Mouse (Mus musculus) embryonic facial prominence, embryonic 11.5 days (tissue): Measurements from ENCODE around the gene E130208F15Rik. TPM values are rescaled to one million over a fixed set of nuclear protein-coding genes. Genes with fewer than 3 reads are reported as not detected.

Experiments
- ATAC-seq: fragments of 200-750 bp; cut with Nextera tagmentation; replicated peaks from 2 replicates; pipeline ENCODE4 v1.8.0; 2017; ENCODE audit warnings: low read depth; ENCODE audit not compliant: insufficient number of reproducible peaks, low FRiP score, low TSS enrichment
- DNase-seq: peaks from one replicate; pipeline ENCODE4 v3.0.0-alpha.2; 2015; ENCODE audit warnings: low spot score
- H3K27ac ChIP-seq: fragments of 300-500 bp; sonication (generic); replicated peaks from 2 replicates; pipeline ENCODE4 v1.5.1; 2014; ENCODE audit warnings: mild to moderate bottlenecking, low read depth, low read length, control low read depth
- H3K27me3 ChIP-seq: fragments of 300-500 bp; sonication (generic); 2 replicates; pipeline ENCODE4 v1.6.1; 2014; ENCODE audit warnings: mild to moderate bottlenecking, low read length, moderate library complexity, mixed read lengths; ENCODE audit not compliant: control insufficient read depth, insufficient read depth
- H3K36me3 ChIP-seq: fragments of 300-500 bp; sonication (generic); replicated peaks from 2 replicates; pipeline ENCODE4 v1.6.1; 2014; ENCODE audit warnings: low read depth, mild to moderate bottlenecking, low read length, moderate library complexity, mixed read lengths; ENCODE audit not compliant: control insufficient read depth, insufficient read depth
- H3K4me1 ChIP-seq: fragments of 300-500 bp; sonication (generic); 2 replicates; pipeline ENCODE4 v1.6.1; 2014; ENCODE audit warnings: low read length, mixed read lengths; ENCODE audit not compliant: control insufficient read depth, insufficient read depth
- H3K4me2 ChIP-seq: fragments of 300-500 bp; sonication (generic); 2 replicates; pipeline ENCODE4 v1.6.1; 2014; ENCODE audit warnings: low read depth, mild to moderate bottlenecking, control low read depth, low read length, moderate library complexity
- H3K4me3 ChIP-seq: fragments of 300-500 bp; sonication (generic); 2 replicates; pipeline ENCODE4 v1.5.1; 2014; ENCODE audit warnings: low read depth, low read length, control low read depth
- H3K9ac ChIP-seq: fragments of 300-500 bp; sonication (generic); replicated peaks from 2 replicates; pipeline ENCODE4 v1.6.1; 2014; ENCODE audit warnings: mild to moderate bottlenecking, control low read depth, low read length
- H3K9me3 ChIP-seq: fragments of 300-500 bp; sonication (generic); replicated peaks from 2 replicates; pipeline ENCODE4 v1.6.1; 2016; ENCODE audit warnings: mild to moderate bottlenecking, low read length, inconsistent platforms, mixed read lengths; ENCODE audit not compliant: control insufficient read depth
- WGBS: fragments of 180-500 bp; shearing (Covaris S2); extraction: QIAGEN DNeasy Blood & Tissue Kit; methylation state at CpG from one replicate; pipeline ENCODE4 v1.1.7; 2014; 5-methylcytosine and 5-hydroxymethylcytosine counted together
- polyA plus RNA-seq: library from polyadenylated mRNA; unstranded; fragments of >200 nt; fragmentation: Nextera tagmentation; extraction: Ambion mirVana; gene quantifications from 2 replicates; pipeline ENCODE4 v1.2.1, GENCODE M21; 2014

Gene E130208F15Rik
- polyA plus RNA-seq, 1 experiment from 2014 or later, result 1.4 TPM

- peak overlapping the region; percentile 75 for H3K4me3 ChIP-seq
- H3K27ac ChIP-seq, result no peak overlapping the region
- no peaks in the 10 kb centered on the region; the same call in 1 of the 2 replicates for H3K4me1 ChIP-seq
- no peak for ATAC-seq
- H3K36me3 ChIP-seq, result no peaks in the 10 kb centered on the region
- H3K9me3 ChIP-seq, result no peaks in the 10 kb centered on the region
- H3K27me3 ChIP-seq, result peaks cover 4% of the 10 kb centered on the region; the same call in 1 of the 2 replicates
- DNase-seq, result no peak
- peak overlapping the region; percentile 90 for H3K4me2 ChIP-seq
- H3K9ac ChIP-seq, result no peak overlapping the region
- 68% methylated on average over 6 of the region's 6 CpGs for WGBS
Measured at GRCm38 (mm10) chr7:30363344-30363738, 41.8 kb downstream of the E130208F15Rik start.

GRCm38 (mm10) chr7:30367466-30367865, 45.9 kb downstream of the E130208F15Rik start:
- Histone ChIP-seq H3K4me2 (no peak overlapping the region), H3K9me3 (no peaks in the 10 kb centered on the region), H3K27ac (no peak overlapping the region), H3K27me3 (peaks cover 4% of the 10 kb centered on the region; the same call in 1 of the 2 replicates), H3K4me3 (no peak overlapping the region), H3K4me1 (no peaks in the 10 kb centered on the region), H3K9ac (no peak overlapping the region), H3K36me3 (no peaks in the 10 kb centered on the region)
- WGBS, result 71% methylated on average over 2 of the region's 2 CpGs
- no peak for DNase-seq
- no peak for ATAC-seq

Other genes starting within 250 kb of the E130208F15Rik start
- gene Zfp82, start 248.8 kb upstream of the E130208F15Rik start, polyA plus RNA-seq, result 3.4 and 4.2 TPM in 2 replicates
- 3.6 and 4.8 TPM in 2 replicates for gene Gm26920, start 231.3 kb upstream of the E130208F15Rik start, polyA plus RNA-seq
- 17.5 and 18.4 TPM in 2 replicates for gene Zfp566, start 231.2 kb upstream of the E130208F15Rik start, polyA plus RNA-seq
- gene Zfp260, start 227.0 kb upstream of the E130208F15Rik start, polyA plus RNA-seq, result 152 and 161 TPM in 2 replicates
- 5.9 and 6.2 TPM in 2 replicates for gene Zfp382, start 199.8 kb upstream of the E130208F15Rik start, polyA plus RNA-seq
- gene Zfp146, start 152.0 kb upstream of the E130208F15Rik start, polyA plus RNA-seq, result 19.8 and 23.0 TPM in 2 replicates
- 2.4 and 3.0 TPM in 2 replicates for gene Cox7a1, start 137.6 kb upstream of the E130208F15Rik start, polyA plus RNA-seq
- 56.8 and 56.9 TPM in 2 replicates for gene Capns1, start 122.9 kb upstream of the E130208F15Rik start, polyA plus RNA-seq
- gene Polr2i, start 89.8 kb upstream of the E130208F15Rik start, polyA plus RNA-seq, result 166 and 177 TPM in 2 replicates
- 245 and 256 TPM in 2 replicates for gene Tbcb, start 89.5 kb upstream of the E130208F15Rik start, polyA plus RNA-seq
- not detected in 2 replicates for gene Ovol3, start 86.0 kb upstream of the E130208F15Rik start, polyA plus RNA-seq
- gene Thap8, start 41.6 kb upstream of the E130208F15Rik start, polyA plus RNA-seq, result 0.28 and 0.31 TPM in 2 replicates
- 5.2 and 9.3 TPM in 2 replicates for gene Wdr62, start 41.3 kb upstream of the E130208F15Rik start, polyA plus RNA-seq
- gene Clip3, start 30.0 kb upstream of the E130208F15Rik start, polyA plus RNA-seq, result 52.5 and 70.5 TPM in 2 replicates
- gene Alkbh6, start 13.0 kb upstream of the E130208F15Rik start, polyA plus RNA-seq, result 80.7 and 92.0 TPM in 2 replicates
- 34.5 and 44.5 TPM in 2 replicates for gene Syne4, start 6.9 kb upstream of the E130208F15Rik start, polyA plus RNA-seq
- 24.4 and 25.0 TPM in 2 replicates for gene Sdhaf1, start 2.2 kb downstream of the E130208F15Rik start, polyA plus RNA-seq
- gene Lrfn3, start 41.0 kb downstream of the E130208F15Rik start, polyA plus RNA-seq, result 4.5 and 5.1 TPM in 2 replicates
- 16.9 and 17.9 TPM in 2 replicates for gene Tyrobp, start 92.0 kb downstream of the E130208F15Rik start, polyA plus RNA-seq
- 0.72 TPM in 1 of 2 replicates, not detected in the other for gene Hcst, start 98.1 kb downstream of the E130208F15Rik start, polyA plus RNA-seq
- 1.6 TPM in 2 replicates for gene Nfkbid, start 100.0 kb downstream of the E130208F15Rik start, polyA plus RNA-seq
- 40.2 and 45.4 TPM in 2 replicates for gene Aplp1, start 123.8 kb downstream of the E130208F15Rik start, polyA plus RNA-seq
- gene Kirrel2, start 135.9 kb downstream of the E130208F15Rik start, polyA plus RNA-seq, result 0.45 and 0.84 TPM in 2 replicates
- 0.36 TPM in 1 of 2 replicates, not detected in the other for gene Nphs1, start 136.6 kb downstream of the E130208F15Rik start, polyA plus RNA-seq
- not detected in 2 replicates for gene Prodh2, start 171.9 kb downstream of the E130208F15Rik start, polyA plus RNA-seq
- gene Arhgap33, start 213.3 kb downstream of the E130208F15Rik start, polyA plus RNA-seq, result 11.5 and 14.7 TPM in 2 replicates
- gene Hspb6, start 230.4 kb downstream of the E130208F15Rik start, polyA plus RNA-seq, result 4.4 and 6.2 TPM in 2 replicates
- 13.0 and 13.7 TPM in 2 replicates for gene Proser3, start 230.6 kb downstream of the E130208F15Rik start, polyA plus RNA-seq
- gene Lin37, start 238.1 kb downstream of the E130208F15Rik start, polyA plus RNA-seq, result 40.2 and 44.8 TPM in 2 replicates
- gene U2af1l4, start 241.6 kb downstream of the E130208F15Rik start, polyA plus RNA-seq, result 99.9 and 102 TPM in 2 replicates
- gene Gm49396, start 241.6 kb downstream of the E130208F15Rik start, polyA plus RNA-seq, result 5.9 and 7.0 TPM in 2 replicates
- 108 and 110 TPM in 2 replicates for gene Psenen, start 241.9 kb downstream of the E130208F15Rik start, polyA plus RNA-seq
- 1.5 and 2.9 TPM in 2 replicates for gene Igflr1, start 243.7 kb downstream of the E130208F15Rik start, polyA plus RNA-seq